Mouse (Mus musculus) hindbrain, embryonic 16.5 days (tissue): Measurements from ENCODE around the gene Gm5105. TPM values are rescaled to one million over a fixed set of nuclear protein-coding genes. Genes with fewer than 3 reads are reported as not detected.

Source experiments
- ATAC-seq: fragments of 200-750 bp; cut with Nextera tagmentation; 2 replicates; pipeline ENCODE4 v1.8.0; 2017; ENCODE audit warnings: moderate TSS enrichment, moderate library complexity
- H3K27ac ChIP-seq: fragments of 300-500 bp; sonication (generic); 2 replicates; pipeline ENCODE4 v1.5.1; 2014; ENCODE audit warnings: low read depth, mild to moderate bottlenecking, control low read depth, low read length, moderate library complexity
- H3K27me3 ChIP-seq: fragments of 300-500 bp; sonication (generic); replicated peaks from 2 replicates; pipeline ENCODE4 v1.6.1; 2014; ENCODE audit warnings: low read length; ENCODE audit not compliant: control insufficient read depth, insufficient read depth
- H3K36me3 ChIP-seq: fragments of 300-500 bp; sonication (generic); 2 replicates; pipeline ENCODE4 v1.6.1; 2014; ENCODE audit warnings: mild to moderate bottlenecking, low read length, moderate library complexity, mixed read lengths; ENCODE audit not compliant: control insufficient read depth, insufficient read depth
- H3K4me1 ChIP-seq: fragments of 300-500 bp; sonication (generic); 2 replicates; pipeline ENCODE4 v1.6.1; 2014; ENCODE audit warnings: low read depth, low read length; ENCODE audit not compliant: control insufficient read depth, insufficient read depth
- H3K4me2 ChIP-seq: fragments of 300-500 bp; sonication (generic); 2 replicates; pipeline ENCODE4 v1.6.1; 2014; ENCODE audit warnings: mild to moderate bottlenecking, low read length, control low read depth, moderate library complexity
- H3K4me3 ChIP-seq: fragments of 300-500 bp; sonication (generic); 2 replicates; pipeline ENCODE4 v1.5.1; 2014; ENCODE audit warnings: mild to moderate bottlenecking, low read length, control low read depth, moderate library complexity
- H3K9ac ChIP-seq: fragments of 300-500 bp; sonication (generic); 2 replicates; pipeline ENCODE4 v1.6.1; 2014; ENCODE audit warnings: low read depth, mild to moderate bottlenecking, control low read depth, low read length, moderate library complexity
- H3K9me3 ChIP-seq: fragments of 300-500 bp; sonication (generic); 2 replicates; pipeline ENCODE4 v1.6.1; 2014; ENCODE audit warnings: mild to moderate bottlenecking, low read length, moderate library complexity; ENCODE audit not compliant: control insufficient read depth
- WGBS: fragments of 180-500 bp; shearing (Covaris S2); extraction: QIAGEN DNeasy Blood & Tissue Kit; methylation state at CpG from one replicate; pipeline ENCODE4 v1.1.7; 2014; 5-methylcytosine and 5-hydroxymethylcytosine counted together
- polyA plus RNA-seq: library from polyadenylated mRNA; unstranded; fragments of >200 nt; fragmentation: Nextera tagmentation; extraction: Ambion mirVana; gene quantifications from 2 replicates; pipeline ENCODE4 v1.2.1, GENCODE M21; 2015

Gm5105 gene
- polyA plus RNA-seq, 1 experiment from 2014 or later, result 0.20 TPM

DNA sequence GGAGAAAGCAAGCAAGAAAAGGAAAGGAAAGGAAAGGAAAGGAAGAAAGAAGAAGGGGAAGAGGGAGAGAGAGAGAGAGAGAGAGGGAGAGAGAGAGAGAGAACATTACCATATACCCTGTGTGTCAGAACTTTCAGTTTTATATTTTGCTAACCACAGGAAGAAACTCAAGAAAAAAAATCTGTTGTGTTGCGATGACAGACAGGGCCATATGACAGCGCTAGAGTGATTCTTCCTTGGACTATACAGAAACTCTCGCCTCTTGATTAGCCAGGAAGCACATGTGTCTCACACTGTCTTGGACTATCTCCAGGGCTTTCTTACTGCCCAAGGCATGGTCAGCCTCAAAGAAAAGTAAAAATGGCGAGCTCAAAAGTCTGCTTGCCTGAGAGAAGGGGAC, 4.5 kb downstream of the Gm5105 start:
- 80% methylated on average over 4 of the region's 4 CpGs for WGBS
- H3K27me3 ChIP-seq, result no peaks in the 10 kb centered on the region
- no peak overlapping the region for H3K27ac ChIP-seq
- H3K4me1 ChIP-seq, result peaks cover 15% of the 10 kb centered on the region
- ATAC-seq, result no peak
- H3K4me3 ChIP-seq, result no peak overlapping the region
- H3K9me3 ChIP-seq, result no peaks in the 10 kb centered on the region
- H3K9ac ChIP-seq, result no peak overlapping the region
- no peak overlapping the region for H3K4me2 ChIP-seq
- H3K36me3 ChIP-seq, result no peaks in the 10 kb centered on the region

DNA sequence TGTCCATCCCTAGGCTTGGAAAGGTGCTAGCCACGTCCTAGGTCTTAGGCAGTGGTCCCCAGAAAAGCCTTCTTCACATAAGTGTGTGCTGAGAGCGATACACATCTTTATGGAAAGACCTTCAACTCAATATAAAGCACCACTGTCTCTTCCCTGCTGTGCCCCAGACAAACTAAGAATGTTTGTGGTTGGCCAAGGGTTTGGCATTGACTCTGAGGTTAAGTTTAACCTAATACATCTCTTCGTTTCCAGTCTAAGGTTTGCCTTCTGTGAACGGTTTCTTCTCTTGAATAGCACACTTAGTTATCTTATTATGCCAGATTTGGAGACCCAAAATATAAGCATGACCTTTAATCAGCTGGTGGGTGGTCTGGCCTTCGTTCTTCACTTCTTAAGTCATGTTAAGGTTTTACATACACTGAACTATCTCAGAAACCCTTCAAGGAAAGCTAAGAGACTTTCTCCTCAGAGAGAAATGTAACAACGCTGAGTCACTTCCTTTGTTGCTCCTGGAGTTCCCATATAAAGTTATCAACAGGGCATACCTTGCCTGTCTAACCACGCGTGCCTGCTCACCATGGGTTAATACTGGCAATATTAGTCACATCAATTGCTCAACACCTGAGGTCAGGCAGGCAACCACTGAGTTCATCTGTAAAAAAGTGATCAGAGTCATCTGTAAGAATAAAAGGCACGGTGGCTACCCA, 5.8 kb downstream of the Gm5105 start:
- no peak overlapping the region for H3K27ac ChIP-seq
- no peaks in the 10 kb centered on the region for H3K9me3 ChIP-seq
- H3K4me2 ChIP-seq, result no peak overlapping the region
- peaks cover 11% of the 10 kb centered on the region for H3K4me1 ChIP-seq
- no peak for ATAC-seq
- no peak overlapping the region for H3K4me3 ChIP-seq
- no peaks in the 10 kb centered on the region for H3K27me3 ChIP-seq
- 91% methylated on average over 9 of the region's 9 CpGs for WGBS
- H3K36me3 ChIP-seq, result no peaks in the 10 kb centered on the region
- no peak overlapping the region for H3K9ac ChIP-seq

DNA sequence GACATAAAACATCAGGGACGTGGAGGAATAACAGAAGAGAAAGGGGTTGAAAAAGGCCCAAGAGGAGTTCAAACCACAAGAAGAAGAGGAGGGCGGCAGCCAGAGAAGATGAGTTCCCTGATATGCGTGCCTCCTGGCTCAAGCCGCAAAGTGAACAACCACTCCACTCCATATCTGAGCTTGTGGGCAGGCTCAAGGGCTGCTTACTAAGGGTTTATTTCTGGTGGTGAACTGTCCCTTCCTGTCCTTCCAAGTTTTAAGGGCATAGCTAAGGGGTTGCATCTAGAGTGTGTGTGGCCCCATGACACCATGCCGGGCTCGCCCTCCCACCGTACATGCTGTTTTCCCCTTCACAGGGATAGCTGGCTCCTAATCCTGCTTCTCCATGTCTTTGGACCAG, 6.8 kb downstream of the Gm5105 start:
- Histone ChIP-seq H3K4me1 (peaks cover 7% of the 10 kb centered on the region), H3K4me3 (no peak overlapping the region), H3K4me2 (no peak overlapping the region), H3K27ac (no peak overlapping the region), H3K9ac (no peak overlapping the region), H3K36me3 (no peaks in the 10 kb centered on the region), H3K27me3 (no peaks in the 10 kb centered on the region), H3K9me3 (no peaks in the 10 kb centered on the region)
- ATAC-seq, result no peak
- 95% methylated on average over 7 of the region's 7 CpGs for WGBS

DNA sequence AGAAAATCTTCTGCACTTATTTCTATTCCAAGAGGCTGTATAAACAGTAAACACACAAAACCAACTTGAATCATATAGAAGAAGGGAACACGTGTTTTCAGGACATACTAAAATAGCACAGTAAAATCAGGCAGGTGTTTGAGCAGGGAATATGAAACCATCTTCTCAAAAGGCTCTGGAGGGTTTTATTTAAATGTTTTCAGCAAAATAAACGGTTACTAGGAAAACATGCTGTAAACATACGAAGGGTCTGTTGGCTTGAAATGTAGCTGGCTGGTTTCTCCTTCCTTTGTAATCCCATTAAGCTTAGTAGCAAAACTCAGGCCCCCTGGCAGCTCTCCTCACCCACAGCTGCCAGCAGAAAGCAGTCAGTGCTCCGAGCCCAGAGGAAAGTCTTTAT, 9.0 kb downstream of the Gm5105 start:
- no peak overlapping the region for H3K4me3 ChIP-seq
- H3K4me2 ChIP-seq, result no peak overlapping the region
- no peaks in the 10 kb centered on the region for H3K36me3 ChIP-seq
- no peaks in the 10 kb centered on the region for H3K4me1 ChIP-seq
- H3K27ac ChIP-seq, result no peak overlapping the region
- H3K9me3 ChIP-seq, result no peaks in the 10 kb centered on the region
- no peak overlapping the region for H3K9ac ChIP-seq
- ATAC-seq, result no peak
- 54% methylated on average over 4 of the region's 4 CpGs for WGBS
- no peaks in the 10 kb centered on the region for H3K27me3 ChIP-seq

DNA sequence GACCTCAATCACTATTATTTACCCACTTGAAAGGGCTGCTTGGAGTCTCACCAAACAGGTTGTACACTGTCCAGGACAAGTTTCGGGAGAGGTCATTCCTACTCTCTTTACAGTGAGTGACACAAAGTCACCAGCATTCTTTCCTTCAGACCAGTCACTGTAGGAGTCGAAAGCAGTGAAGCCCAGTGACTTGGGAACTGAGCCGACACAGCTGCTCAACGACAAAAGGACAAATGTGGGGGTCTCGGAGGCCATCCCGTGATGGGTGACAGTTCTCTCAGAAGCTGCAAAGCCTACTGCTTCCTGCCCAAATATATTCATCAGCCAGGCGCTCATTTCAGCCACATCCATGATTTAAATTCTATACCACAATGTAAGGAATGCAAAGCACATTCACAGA, 10.2 kb downstream of the Gm5105 start:
- Histone ChIP-seq H3K36me3 (no peaks in the 10 kb centered on the region), H3K4me3 (no peak overlapping the region), H3K27ac (no peak overlapping the region), H3K4me2 (no peak overlapping the region), H3K27me3 (no peaks in the 10 kb centered on the region), H3K9me3 (no peaks in the 10 kb centered on the region), H3K9ac (no peak overlapping the region), H3K4me1 (no peaks in the 10 kb centered on the region)
- ATAC-seq, result peak; percentile 45; the same call in 1 of the 2 replicates
- WGBS, result 54% methylated on average over 7 of the region's 7 CpGs

DNA sequence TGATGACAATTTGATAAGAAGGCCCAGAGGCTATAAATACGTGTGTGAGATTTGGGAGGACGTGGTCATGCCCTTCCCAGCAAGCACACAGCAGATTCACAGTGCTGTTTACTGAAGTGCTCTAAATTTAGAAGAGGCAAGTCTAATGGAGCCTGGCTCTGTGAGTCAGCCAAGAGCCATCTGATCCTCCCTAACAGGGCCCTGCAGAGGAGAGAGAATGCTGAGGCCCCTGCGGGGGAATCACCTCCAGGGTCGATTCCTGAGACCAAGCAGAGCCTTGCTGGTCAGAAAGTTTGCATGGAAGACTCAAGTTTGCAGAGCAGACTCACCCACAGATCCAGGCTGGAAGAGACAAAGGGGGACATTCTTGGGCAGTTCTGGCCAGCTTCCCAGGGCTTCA, 13.2 kb downstream of the Gm5105 start:
- 66% methylated on average over 4 of the region's 4 CpGs for WGBS
- Histone ChIP-seq H3K4me2 (no peak overlapping the region), H3K36me3 (no peaks in the 10 kb centered on the region), H3K27me3 (no peaks in the 10 kb centered on the region), H3K9ac (no peak overlapping the region; the same call in 1 of the 2 replicates), H3K27ac (no peak overlapping the region), H3K4me3 (no peak overlapping the region), H3K9me3 (no peaks in the 10 kb centered on the region), H3K4me1 (no peaks in the 10 kb centered on the region)
- ATAC-seq, result peak; percentile 56; the same call in 1 of the 2 replicates

DNA sequence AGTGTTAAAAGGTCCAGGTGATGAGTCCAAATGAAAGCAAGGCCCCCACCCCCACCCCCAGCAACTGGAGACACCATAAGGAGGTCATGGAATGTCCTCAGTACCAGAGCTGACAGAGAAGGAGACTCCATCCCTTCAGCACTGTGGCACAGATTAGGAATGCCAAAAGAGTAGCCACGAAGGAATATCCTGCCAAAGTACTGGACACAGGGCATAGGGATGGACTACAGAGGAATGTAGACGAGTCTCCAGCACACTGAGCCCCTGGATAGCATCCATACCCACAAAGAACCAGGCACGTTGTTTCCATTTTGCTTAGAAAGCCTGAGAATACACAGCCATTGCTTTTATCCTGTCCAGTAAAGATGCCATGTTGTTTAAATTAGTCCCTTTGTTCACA, 15.8 kb downstream of the Gm5105 start:
- H3K9me3 ChIP-seq, result no peaks in the 10 kb centered on the region

DNA sequence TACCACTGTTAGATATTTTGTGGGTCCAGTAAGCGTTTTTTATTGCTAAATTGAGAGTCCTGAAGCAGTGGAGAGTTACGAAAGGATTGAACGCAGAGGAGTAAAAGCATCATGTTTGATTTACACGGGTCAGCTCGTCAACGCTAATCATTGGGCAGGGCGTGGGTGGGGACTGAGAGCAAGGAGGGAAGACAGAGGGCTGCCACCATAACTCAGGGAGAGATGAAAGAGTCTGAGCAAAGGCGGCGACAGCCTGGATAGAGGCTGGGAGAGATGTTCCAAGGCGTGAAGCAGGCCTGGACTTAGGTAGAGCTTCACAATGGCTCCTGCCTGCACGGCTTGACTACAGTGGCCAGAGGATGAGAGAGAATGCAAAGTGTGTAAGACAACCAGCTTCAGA, 16.4 kb downstream of the Gm5105 start:
- no peaks in the 10 kb centered on the region for H3K4me1 ChIP-seq
- WGBS, result 89% methylated on average over 11 of the region's 11 CpGs
- H3K9me3 ChIP-seq, result no peaks in the 10 kb centered on the region
- no peak overlapping the region for H3K4me3 ChIP-seq
- H3K27ac ChIP-seq, result no peak overlapping the region
- no peaks in the 10 kb centered on the region for H3K36me3 ChIP-seq
- no peak for ATAC-seq
- H3K27me3 ChIP-seq, result no peaks in the 10 kb centered on the region
- H3K9ac ChIP-seq, result no peak overlapping the region
- no peak overlapping the region for H3K4me2 ChIP-seq

More for the DNA sequence above, 15.8 kb downstream of the Gm5105 start:
- WGBS, result 80% methylated on average over 3 of the region's 3 CpGs
- no peak overlapping the region for H3K4me3 ChIP-seq
- H3K9ac ChIP-seq, result no peak overlapping the region
- H3K4me1 ChIP-seq, result no peaks in the 10 kb centered on the region
- no peak overlapping the region for H3K4me2 ChIP-seq
- no peaks in the 10 kb centered on the region for H3K36me3 ChIP-seq
- no peak overlapping the region for H3K27ac ChIP-seq
- H3K27me3 ChIP-seq, result no peaks in the 10 kb centered on the region
- no peak for ATAC-seq

DNA sequence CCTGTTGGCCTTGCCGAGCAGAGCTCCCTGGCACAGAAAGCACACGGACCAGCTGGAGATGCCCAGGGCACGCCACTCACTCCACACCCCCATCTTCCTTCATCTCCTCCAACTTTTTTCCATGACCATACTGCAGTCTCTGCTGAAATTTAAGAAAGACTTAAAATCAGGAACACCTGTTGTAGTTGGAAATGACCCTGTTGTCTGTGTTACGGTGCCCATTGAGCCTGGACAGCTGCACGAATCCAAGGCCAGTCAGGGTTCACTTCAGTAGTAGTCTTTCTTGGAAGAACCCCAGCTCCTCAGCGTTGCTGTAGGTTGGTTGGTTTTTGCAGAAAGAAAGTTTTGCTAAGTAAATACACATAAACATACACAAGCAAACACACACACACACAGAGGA, 17.6 kb downstream of the Gm5105 start:
- Histone ChIP-seq H3K4me3 (no peak overlapping the region), H3K27ac (no peak overlapping the region), H3K36me3 (no peaks in the 10 kb centered on the region), H3K4me1 (no peaks in the 10 kb centered on the region), H3K9ac (no peak overlapping the region), H3K4me2 (no peak overlapping the region), H3K9me3 (no peaks in the 10 kb centered on the region), H3K27me3 (no peaks in the 10 kb centered on the region)
- no peak for ATAC-seq
- WGBS, result 85% methylated on average over 6 of the region's 6 CpGs
